Mouse (Mus musculus): ENCODE results near the gene Id1.
A peak's percentile ranks its signal among the peaks of the same experiment; 100 is the strongest.

GRCm38 (mm10) chr2:152738341-152738740 is 2.3 kb downstream of the Id1 start:
- TF ChIP-seq POLR2A (IDR thresholded peaks at IDR 0.05; ENCODE audit: low read depth, low read length), result peak; percentile 10
- no peak for TF ChIP-seq CTCF (IDR thresholded peaks at IDR 0.05; ENCODE audit: borderline replicate concordance, insufficient read depth, low read length)

All from embryonic fibroblast, embryonic 13.5 days (primary cell).